Mouse (Mus musculus) ES-E14 (cell line): Measurements from ENCODE around the gene H1foo.

Experiments
- HCFC1 ChIP-seq: IDR thresholded peaks from 2 replicates; pipeline ENCODE4 v1.6.1; 2012; ENCODE audit warnings: low read length, inconsistent platforms, borderline replicate concordance; ENCODE audit not compliant: insufficient read depth
- ZC3H11A ChIP-seq: IDR thresholded peaks from 2 replicates; pipeline ENCODE4 v1.6.1; 2012; ENCODE audit warnings: low read depth, mild to moderate bottlenecking, inconsistent platforms, low read length, borderline replicate concordance

DNA sequence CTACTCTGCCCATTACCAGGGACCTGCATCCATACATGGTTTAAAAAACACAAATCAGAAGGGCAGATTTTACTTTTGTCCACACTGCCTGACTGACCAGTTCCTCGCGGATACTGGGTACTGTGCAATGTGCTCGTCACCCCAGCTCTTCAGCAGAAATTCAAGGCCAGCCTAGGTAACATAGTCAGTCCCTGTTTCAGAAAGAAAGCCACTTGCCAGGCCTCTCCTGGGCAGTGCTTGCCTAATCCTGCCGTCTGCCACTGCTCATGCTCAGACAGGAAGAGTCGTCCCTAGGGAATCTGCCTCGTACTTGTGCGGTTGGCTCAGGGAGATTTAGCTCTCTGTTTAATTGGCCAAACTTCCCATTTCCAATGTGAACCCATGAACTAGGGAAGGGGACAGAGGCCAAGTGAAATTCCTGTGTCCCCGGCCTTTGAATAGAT, 43.2 kb upstream of the H1foo start:
- TF ChIP-seq ZC3H11A (no peak), HCFC1 (no peak)
